Mouse (Mus musculus): ENCODE data around the gene Rab40c.

GRCm38 (mm10) chr17:25948051-25948450 is 28.5 kb upstream of the Rab40c start:
- TF ChIP-seq POLR2A (IDR thresholded peaks at IDR 0.05; ENCODE audit: borderline replicate concordance, insufficient read depth, low read length) (no peak), CTCF (IDR thresholded peaks at IDR 0.05; ENCODE audit: borderline replicate concordance, insufficient read depth, low read depth, low read length) (no peak)
